ENCODE assay signal across 32 mouse cellular contexts in the genomic region with DNA sequence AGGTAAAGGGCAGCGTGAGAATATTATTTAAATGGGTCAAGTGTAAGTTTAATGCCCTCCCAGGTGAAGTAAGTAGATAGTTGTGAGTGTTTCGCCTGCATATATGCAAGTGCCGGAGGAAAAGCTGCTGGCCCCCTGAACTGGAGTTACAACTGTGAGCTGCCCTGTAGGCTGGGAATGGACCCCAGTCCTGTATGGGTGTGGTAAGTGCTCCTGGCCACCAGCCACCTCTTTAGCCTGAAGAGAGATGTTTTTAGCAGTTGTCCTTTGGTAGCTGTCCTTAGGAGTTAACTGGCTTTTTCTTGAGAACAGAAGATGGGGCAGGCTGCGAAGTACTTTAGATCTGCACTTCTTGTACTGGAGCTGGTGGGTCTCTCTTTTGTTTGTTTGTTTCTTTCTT.
A peak's percentile ranks its signal among the peaks of the same experiment; 100 is the strongest.
DNase-seq lines count a peak whose midpoint lies in the region; ATAC-seq and TF ChIP-seq lines count a peak whose summit lies in the region.
"Had no signal": no experiment of that assay in that cellular context is flagged by ENCODE, and none has a peak within 500 bp of the region (broad histone marks: within the 10 kb centered on the region; RNA-seq: fewer than 3 reads in every experiment).

No protein-coding gene starts in this region.

- TF ChIP-seq CTCF in heart, adult 2 months (IDR thresholded peaks at IDR 0.05) = no peak
- TF ChIP-seq CTCF in testis, adult 2 months (IDR thresholded peaks at IDR 0.05; ENCODE audit: control insufficient read depth, insufficient read depth, insufficient replicate concordance, low read depth, low read length) = no peak

- no peak overlapping the region for H3K4me2 ChIP-seq in heart, embryonic 15.5 days
- H3K4me2 ChIP-seq: hindbrain, embryonic 15.5 days; kidney, embryonic 15.5 days; limb, embryonic 12.5 days; liver, embryonic 15.5 days; lung, embryonic 14.5 days; midbrain, embryonic 13.5 days; stomach, embryonic 15.5 days had no signal

- H3K36me3 ChIP-seq in heart, adult 2 months (ENCODE audit: control insufficient read depth, insufficient read depth, low read length) = peaks cover 6% of the 10 kb centered on the region
- no peaks in the 10 kb centered on the region for H3K36me3 ChIP-seq in heart, embryonic 15.5 days
- H3K36me3 ChIP-seq in testis, adult 2 months (ENCODE audit: control insufficient read depth, insufficient read depth, low read length) = no peaks in the 10 kb centered on the region
- H3K36me3 ChIP-seq: hindbrain, embryonic 10.5 days; hindbrain, embryonic 15.5 days; kidney, embryonic 15.5 days; limb, embryonic 12.5 days; liver, embryonic 15.5 days; midbrain, embryonic 13.5 days; stomach, embryonic 15.5 days had no signal

- 83% methylated on average over 4 of the region's 4 CpGs for WGBS in heart, adult 2 months
- WGBS in heart, embryonic 15.5 days = 75% methylated on average over 4 of the region's 4 CpGs

- no peak for TF ChIP-seq EP300 in heart, adult 2 months (IDR thresholded peaks at IDR 0.05; ENCODE audit: insufficient read depth, low read depth, low read length)

- no peaks in the 10 kb centered on the region for H3K27me3 ChIP-seq in heart, adult 2 months (ENCODE audit: control insufficient read depth, insufficient read depth, low read length)
- no peaks in the 10 kb centered on the region for H3K27me3 ChIP-seq in heart, embryonic 15.5 days
- no peaks in the 10 kb centered on the region for H3K27me3 ChIP-seq in testis, adult 2 months (ENCODE audit: control insufficient read depth, insufficient read depth, low read length)
- H3K27me3 ChIP-seq: hindbrain, embryonic 15.5 days; kidney, embryonic 15.5 days; limb, embryonic 12.5 days; liver, embryonic 15.5 days; midbrain, embryonic 13.5 days; stomach, embryonic 15.5 days had no signal

- H3K79me2 ChIP-seq in heart, adult 2 months (replicated peaks; ENCODE audit: control insufficient read depth, insufficient read depth, low read length) = no peaks in the 10 kb centered on the region

- H3K9ac ChIP-seq in heart, adult 2 months (ENCODE audit: low read depth, low read length) = no peak overlapping the region
- H3K9ac ChIP-seq in heart, embryonic 15.5 days = no peak overlapping the region
- H3K9ac ChIP-seq: hindbrain, embryonic 15.5 days; kidney, embryonic 15.5 days; limb, embryonic 12.5 days; liver, embryonic 15.5 days; lung, embryonic 14.5 days; midbrain, embryonic 13.5 days; stomach, embryonic 15.5 days had no signal

- H3K4me3 ChIP-seq in heart, adult 2 months = no peak overlapping the region
- H3K4me3 ChIP-seq in heart, embryonic 15.5 days = no peak overlapping the region
- H3K4me3 ChIP-seq in testis, adult 2 months (ENCODE audit: control insufficient read depth, low read depth, low read length) = no peak overlapping the region
- H3K4me3 ChIP-seq: erythroblast, embryonic 14.5 days; hindbrain, embryonic 10.5 days; hindbrain, embryonic 15.5 days; kidney, embryonic 15.5 days; layer of hippocampus, adult 2 months; left cerebral cortex, adult 2 months; limb, embryonic 12.5 days; liver, embryonic 15.5 days; midbrain, embryonic 13.5 days; stomach, embryonic 15.5 days had no signal

- H3K9me3 ChIP-seq in heart, embryonic 15.5 days (replicated peaks) = no peaks in the 10 kb centered on the region
- H3K9me3 ChIP-seq: hindbrain, embryonic 10.5 days; hindbrain, embryonic 15.5 days; kidney, embryonic 15.5 days; limb, embryonic 12.5 days; liver, embryonic 15.5 days; midbrain, embryonic 13.5 days; stomach, embryonic 15.5 days had no signal

- intact Hi-C loops in heart, adult 2 months (cut with DNase I) = no loop called here
- intact Hi-C loops in heart, postnatal 14 days (cut with DNase I) = no loop called here

- peak overlapping the region; percentile 23 for H3K27ac ChIP-seq in heart, adult 2 months
- peak overlapping the region; percentile 57 for H3K27ac ChIP-seq in heart, embryonic 15.5 days
- H3K27ac ChIP-seq in testis, adult 2 months (ENCODE audit: control insufficient read depth, insufficient read depth, low read depth, low read length) = peak overlapping the region; percentile 49
- H3K27ac ChIP-seq: hindbrain, embryonic 10.5 days; hindbrain, embryonic 15.5 days; kidney, embryonic 15.5 days; layer of hippocampus, adult 2 months; left cerebral cortex, adult 2 months; limb, embryonic 12.5 days; liver, embryonic 15.5 days; macrophage; midbrain, embryonic 13.5 days; stomach, embryonic 15.5 days had no signal

- DNase-seq in heart, adult 2 months = no peak
- no peak for DNase-seq in heart, adult 8-10 months (ENCODE audit: low spot score)
- DNase-seq in heart, postnatal 14 days = no peak
- DNase-seq in testis, postnatal 10 days (ENCODE audit: low spot score) = no peak
- DNase-seq in cerebellum, adult 9-11 months = no peak
- DNase-seq: adrenal gland, adult 2 months; adrenal gland, postnatal 36 days; B cell, adult 2 months; cerebellum, adult 18-20 months; cerebellum, postnatal 14 days; kidney, adult 11 months; kidney, postnatal 36 days; lung, embryonic 14.5 days; retina, postnatal 1 day; right cerebral cortex, postnatal 14 days; thymus, adult 18-20 months; thymus, postnatal 25 days had no signal

- H3K4me1 ChIP-seq in heart, adult 2 months (ENCODE audit: control insufficient read depth, insufficient read depth, low read length) = peaks cover 30% of the 10 kb centered on the region
- H3K4me1 ChIP-seq in heart, embryonic 15.5 days (replicated peaks) = peaks cover 73% of the 10 kb centered on the region
- peaks cover 4% of the 10 kb centered on the region; the same call in 1 of the 2 replicates for H3K4me1 ChIP-seq in testis, adult 2 months (ENCODE audit: control insufficient read depth, insufficient read depth, low read length)

- no peak for TF ChIP-seq POLR2A in heart, adult 2 months (IDR thresholded peaks at IDR 0.05; ENCODE audit: insufficient read depth, low read depth, low read length)
- no peak for TF ChIP-seq POLR2A in testis, adult 2 months (IDR thresholded peaks at IDR 0.05; ENCODE audit: control insufficient read depth, low read depth, low read length)

- no peak for ATAC-seq in heart, embryonic 15.5 days (replicated peaks; ENCODE audit: insufficient number of reproducible peaks, insufficient read depth, low FRiP score, low read depth)
- ATAC-seq: activated CD4-positive, CD25-positive, alpha-beta regulatory T cell, adult 4 months; inflammation-experienced regulatory T-cells, adult 6 months; midbrain, embryonic 13.5 days had no signal
